Mouse (Mus musculus) intestine, embryonic 16.5 days (tissue): ENCODE results near the gene Srsx. TPM values are rescaled to one million over a fixed set of nuclear protein-coding genes. Genes with fewer than 3 reads are reported as not detected.
"Not testable (repeated sequence)": the region's sequence is repeated elsewhere in the genome, so short reads cannot be mapped to it uniquely, and the experiment has no call there.

ENCODE experiments used
- ATAC-seq: fragments of 200-750 bp; cut with Nextera tagmentation; 2 replicates; pipeline ENCODE4 v1.8.0; 2017; ENCODE audit warnings: moderate TSS enrichment, moderate library complexity
- H3K27ac ChIP-seq: fragments of 300-500 bp; sonication (generic); 2 replicates; pipeline ENCODE4 v1.5.1; 2014; ENCODE audit warnings: mild to moderate bottlenecking, low read length
- H3K27me3 ChIP-seq: fragments of 300-500 bp; sonication (generic); replicated peaks from 2 replicates; pipeline ENCODE4 v1.6.1; 2014; ENCODE audit warnings: low read length, control low read depth, mixed read lengths; ENCODE audit not compliant: control insufficient read depth, insufficient read depth
- H3K36me3 ChIP-seq: fragments of 300-500 bp; sonication (generic); 2 replicates; pipeline ENCODE4 v1.6.1; 2014; ENCODE audit warnings: low read length, control low read depth; ENCODE audit not compliant: control insufficient read depth, insufficient read depth
- H3K4me1 ChIP-seq: fragments of 300-500 bp; sonication (generic); 2 replicates; pipeline ENCODE4 v1.6.1; 2014; ENCODE audit warnings: low read length, control low read depth, mixed read lengths; ENCODE audit not compliant: control insufficient read depth, insufficient read depth
- H3K4me2 ChIP-seq: fragments of 300-500 bp; sonication (generic); 2 replicates; pipeline ENCODE4 v1.6.1; 2014; ENCODE audit warnings: low read depth, low read length, control low read depth
- H3K4me3 ChIP-seq: fragments of 300-500 bp; sonication (generic); 2 replicates; pipeline ENCODE4 v1.5.1; 2014; ENCODE audit warnings: mild to moderate bottlenecking, low read length
- H3K9ac ChIP-seq: fragments of 300-500 bp; sonication (generic); 2 replicates; pipeline ENCODE4 v1.6.1; 2014; ENCODE audit warnings: low read depth, low read length
- H3K9me3 ChIP-seq: fragments of 300-500 bp; sonication (generic); 2 replicates; pipeline ENCODE4 v1.6.1; 2016; ENCODE audit warnings: low read length, control low read depth; ENCODE audit not compliant: control insufficient read depth
- WGBS: fragments of 180-500 bp; shearing (Covaris S2); extraction: QIAGEN DNeasy Blood & Tissue Kit; methylation state at CpG from one replicate; pipeline ENCODE4 v1.1.7; 2014; 5-methylcytosine and 5-hydroxymethylcytosine counted together
- polyA plus RNA-seq: library from polyadenylated mRNA; unstranded; fragments of >200 nt; fragmentation: Nextera tagmentation; extraction: Ambion mirVana; gene quantifications from 2 replicates; pipeline ENCODE4 v1.2.1, GENCODE M21; 2015

The Srsx gene
- not detected in 2 replicates for polyA plus RNA-seq

- H3K27me3 ChIP-seq, H3K4me1 ChIP-seq, H3K36me3 ChIP-seq, H3K27ac ChIP-seq, H3K4me2 ChIP-seq, H3K9me3 ChIP-seq, H3K4me3 ChIP-seq, H3K9ac ChIP-seq, ATAC-seq: not testable (repeated sequence)
- WGBS: no CpG with 5 or more reads among the region's 1 CpGs
Observed at GRCm38 (mm10) chrX:123222381-123222780, at the start of gene Srsx. Gene Srsx (minus strand): TSS chrX:123222481.

- H3K9me3 ChIP-seq, ATAC-seq, H3K27ac ChIP-seq, H3K4me2 ChIP-seq, H3K9ac ChIP-seq, H3K27me3 ChIP-seq, H3K36me3 ChIP-seq, H3K4me1 ChIP-seq, H3K4me3 ChIP-seq: not testable (repeated sequence)
- WGBS: no CpG with 5 or more reads among the region's 3 CpGs
Observed at GRCm38 (mm10) chrX:123246807-123247206, 24.5 kb upstream of the Srsx start, which contains the start of gene Gm17577. Gene Gm17577 (minus strand): TSS chrX:123246907.

Other genes starting within 250 kb of the Srsx start
- not detected in 2 replicates for gene Gm17521, start 192.8 kb downstream of the Srsx start, polyA plus RNA-seq
- 6.5 TPM in 2 replicates for gene Cldn34c1, start 119.0 kb downstream of the Srsx start, polyA plus RNA-seq
- gene Gm17577, start 24.4 kb upstream of the Srsx start, polyA plus RNA-seq: not detected in 2 replicates